Mouse (Mus musculus) olfactory bulb, adult 2 months (tissue): ENCODE measurements around the gene Ntrk3.

Source experiments
- CTCF ChIP-seq: fragments of 200-500 bp; IDR thresholded peaks from 2 replicates; pipeline ENCODE4 v1.5.1; 2012; ENCODE audit warnings: low read depth, mild to moderate bottlenecking, low read length, moderate library complexity; ENCODE audit not compliant: insufficient read depth
- POLR2A ChIP-seq: fragments of 200-500 bp; IDR thresholded peaks from 2 replicates; pipeline ENCODE4 v1.6.1; 2012; ENCODE audit warnings: mild to moderate bottlenecking, low read depth, low read length, moderate library complexity; ENCODE audit not compliant: insufficient read depth

DNA sequence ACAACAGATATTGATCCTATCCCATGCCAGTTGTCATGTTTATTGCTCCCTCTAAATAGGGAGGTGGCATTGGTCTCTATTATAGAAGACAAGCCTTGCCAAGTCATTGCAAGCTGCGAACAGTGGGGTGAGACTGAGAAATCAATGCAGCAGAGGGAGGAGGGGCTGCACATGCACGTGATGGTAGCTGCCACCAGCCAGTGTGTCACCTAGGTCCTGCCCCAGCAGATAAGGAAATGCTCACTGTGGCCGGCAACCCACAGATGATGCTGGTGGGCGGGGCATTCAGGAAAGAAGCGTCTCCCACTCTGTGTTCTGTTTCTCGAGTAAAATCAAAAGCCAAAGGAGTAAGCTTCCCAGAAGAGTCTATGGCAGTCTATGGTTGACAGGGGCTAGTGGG is 154.1 kb downstream of the Ntrk3 start:
- no peak for TF ChIP-seq CTCF
- no peak for TF ChIP-seq POLR2A
